Mouse (Mus musculus) E14TG2a.4 (cell line): ENCODE results near the gene Hip1.

Experiments
- H3K27me3 ChIP-seq: 2 replicates; pipeline ENCODE4 v1.6.1; 2014; ENCODE audit warnings: low read length, control low read depth; ENCODE audit not compliant: insufficient read depth
- H3K36me3 ChIP-seq: 2 replicates; pipeline ENCODE4 v1.6.1; 2014; ENCODE audit warnings: low read length, control low read depth; ENCODE audit not compliant: insufficient read depth
- H3K4me1 ChIP-seq: replicated peaks from 2 replicates; pipeline ENCODE4 v1.6.1; 2014; ENCODE audit warnings: low read depth, low read length, control low read depth
- H3K4me3 ChIP-seq: replicated peaks from 2 replicates; pipeline ENCODE4 v1.5.1; 2014; ENCODE audit warnings: mild to moderate bottlenecking, low read length
- H3K9me3 ChIP-seq: 2 replicates; pipeline ENCODE4 v1.6.1; 2014; ENCODE audit warnings: low read length, control low read depth
- CTCF ChIP-seq: conservative IDR thresholded peaks from 2 replicates; pipeline ENCODE4 v1.5.1; 2014; ENCODE audit warnings: low read length
- NANOG ChIP-seq: IDR thresholded peaks from 2 replicates; pipeline ENCODE4 v1.6.1; 2014; ENCODE audit warnings: borderline replicate concordance, low read length, mixed read lengths
- POU5F1 ChIP-seq: IDR thresholded peaks from 2 replicates; pipeline ENCODE4 v1.6.1; 2014; ENCODE audit warnings: low read length, borderline replicate concordance

Hip1 gene

DNA sequence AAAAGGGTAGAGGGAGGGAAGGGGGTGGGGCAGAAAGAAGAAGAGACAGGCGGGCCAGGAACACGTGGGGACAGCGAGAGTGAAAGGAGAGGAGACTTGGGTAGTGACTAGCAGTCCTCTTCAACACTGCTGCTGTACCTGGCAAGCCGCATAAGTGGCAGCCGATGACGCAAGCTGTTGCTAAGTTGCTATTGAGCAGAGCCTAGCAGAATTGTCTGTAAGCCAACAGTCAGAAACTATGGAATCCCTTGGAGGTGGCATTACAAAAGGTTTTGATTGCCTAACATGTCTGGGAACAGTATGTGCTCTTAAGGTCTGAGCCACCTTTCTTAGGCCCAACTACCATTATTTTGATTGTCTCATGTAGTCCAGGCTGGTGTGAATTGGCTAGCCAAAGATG is 176.6 kb downstream of the Hip1 start:
- no peak overlapping the region for H3K4me3 ChIP-seq
- TF ChIP-seq NANOG (no peak), POU5F1 (no peak), CTCF (no peak)
- H3K27me3 ChIP-seq, result peaks cover 9% of the 10 kb centered on the region; the same call in 1 of the 2 replicates
- H3K4me1 ChIP-seq, result peaks cover 34% of the 10 kb centered on the region
- peaks cover 20% of the 10 kb centered on the region for H3K36me3 ChIP-seq
- H3K9me3 ChIP-seq, result no peaks in the 10 kb centered on the region

DNA sequence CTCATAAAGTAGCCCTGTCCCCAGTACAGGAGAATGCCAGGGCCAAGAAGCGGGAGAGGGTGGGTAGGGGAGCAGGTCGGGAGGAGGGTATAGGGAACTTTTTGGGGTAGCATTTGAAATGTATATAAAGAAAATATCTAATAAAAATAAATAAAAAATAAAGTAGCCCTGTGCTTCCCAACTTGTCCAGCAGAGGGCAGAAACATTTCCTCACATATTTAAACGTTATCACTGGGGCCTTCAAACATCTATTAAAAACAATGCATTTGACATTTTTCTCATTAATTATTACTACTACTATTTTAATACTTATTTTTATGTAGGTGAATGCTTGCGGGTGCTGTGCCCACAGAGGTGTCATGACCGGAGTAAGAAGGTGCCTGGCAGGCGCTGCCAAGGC is 177.1 kb downstream of the Hip1 start:
- peaks cover 9% of the 10 kb centered on the region; the same call in 1 of the 2 replicates for H3K27me3 ChIP-seq
- TF ChIP-seq NANOG (no peak), CTCF (peak; percentile 83), POU5F1 (no peak)
- no peaks in the 10 kb centered on the region for H3K9me3 ChIP-seq
- H3K36me3 ChIP-seq, result peaks cover 15% of the 10 kb centered on the region
- H3K4me1 ChIP-seq, result peaks cover 34% of the 10 kb centered on the region
- no peak overlapping the region for H3K4me3 ChIP-seq

DNA sequence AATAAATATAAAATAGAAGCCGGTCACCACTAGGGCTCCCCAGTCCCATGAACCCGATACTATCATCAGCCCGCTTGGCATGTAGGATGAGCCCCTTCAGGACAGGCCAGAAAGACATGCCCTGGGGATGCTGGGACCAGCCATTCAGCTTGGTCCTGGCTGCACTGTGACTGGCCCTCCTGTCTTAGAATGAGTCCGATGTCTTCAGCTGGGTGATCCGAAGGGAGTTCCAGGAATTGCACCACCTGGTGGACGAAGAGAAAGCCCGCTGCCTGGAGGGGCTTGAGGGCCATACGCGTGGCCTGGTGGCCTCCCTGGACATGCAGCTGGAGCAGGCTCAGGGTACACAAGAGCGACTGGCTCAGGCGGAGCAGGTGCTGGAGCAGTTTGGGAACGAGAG is 181.4 kb downstream of the Hip1 start:
- peaks cover 11% of the 10 kb centered on the region for H3K4me1 ChIP-seq
- H3K9me3 ChIP-seq, result peaks cover 11% of the 10 kb centered on the region
- TF ChIP-seq NANOG (no peak), POU5F1 (no peak), CTCF (peak; percentile 73)
- peaks cover 9% of the 10 kb centered on the region; the same call in 1 of the 2 replicates for H3K27me3 ChIP-seq
- H3K4me3 ChIP-seq, result no peak overlapping the region
- H3K36me3 ChIP-seq, result no peaks in the 10 kb centered on the region

DNA sequence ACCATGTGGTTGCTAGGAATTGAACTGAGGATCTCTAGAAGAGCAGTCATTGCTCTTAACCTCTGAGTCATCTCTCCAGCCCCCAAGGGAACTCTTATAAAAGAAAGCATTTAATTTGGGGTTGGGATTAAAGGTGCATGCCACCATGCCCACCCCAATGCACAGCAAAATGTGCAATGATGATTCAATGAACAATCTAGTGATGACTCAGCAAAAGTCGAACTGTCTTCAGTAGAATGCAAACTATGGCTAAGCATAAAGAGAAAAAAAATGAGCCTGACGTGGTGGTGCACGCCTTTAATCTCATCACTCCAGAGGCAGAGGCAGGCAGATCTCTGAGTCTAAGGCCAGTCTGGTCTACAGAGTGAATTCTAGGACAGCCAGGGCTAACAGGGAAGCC is 182.3 kb downstream of the Hip1 start:
- H3K36me3 ChIP-seq, result no peaks in the 10 kb centered on the region
- peaks cover 11% of the 10 kb centered on the region for H3K9me3 ChIP-seq
- TF ChIP-seq NANOG (no peak), CTCF (no peak), POU5F1 (no peak)
- no peak overlapping the region for H3K4me3 ChIP-seq
- H3K4me1 ChIP-seq, result peaks cover 7% of the 10 kb centered on the region; the same call in 1 of the 2 replicates
- peaks cover 9% of the 10 kb centered on the region; the same call in 1 of the 2 replicates for H3K27me3 ChIP-seq

DNA sequence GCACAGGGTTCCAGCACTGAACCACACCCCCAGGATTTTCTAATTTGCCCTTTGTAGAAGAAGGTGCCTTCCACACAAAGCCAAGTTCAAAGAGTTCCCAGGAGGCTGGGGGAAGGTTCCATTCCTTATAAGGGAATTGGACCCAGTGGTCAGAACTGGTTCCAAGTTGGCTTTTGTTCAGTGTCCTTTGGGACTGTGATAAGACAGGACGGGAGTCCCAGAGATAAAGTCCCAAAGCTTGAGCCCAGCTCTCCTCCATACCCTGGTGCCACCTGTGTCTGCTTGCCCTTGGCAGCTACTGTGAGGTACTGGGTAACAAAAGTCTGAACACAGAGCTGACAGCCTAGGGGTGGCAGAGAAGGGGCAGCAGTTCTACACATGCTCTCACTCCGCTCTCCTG is 185.1 kb downstream of the Hip1 start:
- TF ChIP-seq CTCF, result no peak
- no peak for TF ChIP-seq POU5F1
- TF ChIP-seq NANOG, result no peak
- Histone ChIP-seq H3K4me3 (no peak overlapping the region), H3K36me3 (no peaks in the 10 kb centered on the region), H3K4me1 (0 out of 2 replicates have a peak, but pooled peaks cover 7% of the 10 kb centered on the region), H3K27me3 (peaks cover 12% of the 10 kb centered on the region), H3K9me3 (peaks cover 11% of the 10 kb centered on the region)

DNA sequence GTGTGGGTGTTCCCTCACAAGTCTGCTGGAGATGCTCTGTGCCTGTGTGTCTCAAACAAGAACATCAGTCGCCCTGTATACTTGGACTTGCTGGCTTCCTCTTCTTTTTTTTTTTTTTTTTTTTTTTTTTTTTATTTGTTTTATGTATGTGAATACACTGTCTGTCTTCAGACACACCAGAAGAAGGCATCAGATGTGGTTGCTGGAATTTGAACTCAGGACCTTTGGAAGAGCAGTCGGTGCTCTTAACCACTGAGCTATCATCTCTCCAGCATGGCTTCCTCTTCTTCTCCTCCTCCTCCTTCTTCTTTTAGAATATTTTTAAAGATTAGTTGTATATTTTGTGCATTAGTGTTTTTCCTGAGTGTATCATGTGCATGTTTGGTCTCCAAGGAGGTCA is 187.4 kb downstream of the Hip1 start:
- Histone ChIP-seq H3K27me3 (peaks cover 18% of the 10 kb centered on the region), H3K4me1 (peaks cover 8% of the 10 kb centered on the region), H3K9me3 (peaks cover 11% of the 10 kb centered on the region), H3K4me3 (no peak overlapping the region), H3K36me3 (no peaks in the 10 kb centered on the region)
- no peak for TF ChIP-seq POU5F1
- no peak for TF ChIP-seq CTCF
- no peak for TF ChIP-seq NANOG
